Mouse (Mus musculus) heart, adult 2 months (tissue): ENCODE data around the gene Oxa1l.

ENCODE experiments used
- CTCF ChIP-seq: fragments of 200-600 bp; IDR thresholded peaks from 2 replicates; pipeline ENCODE4 v1.8.1; 2022; ENCODE audit warnings: antibody characterized with exemption, mild to moderate bottlenecking, moderate library complexity
- EP300 ChIP-seq: fragments of 200-500 bp; IDR thresholded peaks from 2 replicates; pipeline ENCODE4 v1.6.1; 2011; ENCODE audit warnings: low read depth, low read length, control low read depth; ENCODE audit not compliant: insufficient read depth
- POLR2A ChIP-seq: fragments of 200-500 bp; IDR thresholded peaks from 2 replicates; pipeline ENCODE4 v1.6.1; 2011; ENCODE audit warnings: mild to moderate bottlenecking, low read depth, low read length, control low read depth; ENCODE audit not compliant: insufficient read depth

GRCm38 (mm10) chr14:54416229-54416775 is 55.7 kb downstream of the Oxa1l start:
- TF ChIP-seq CTCF = no peak
- no peak for TF ChIP-seq POLR2A
- no peak for TF ChIP-seq EP300
